Comparison of ENCODE assay signal across 10 mouse cellular contexts in genomic region chr17:45294886-45295285, GRCm38 (mm10).
"Had no signal": no experiment of that assay in that cellular context is flagged by ENCODE, and none has a peak within 500 bp of the region (broad histone marks: within the 10 kb centered on the region; RNA-seq: fewer than 3 reads in every experiment).

No protein-coding gene starts in this region.

- H3K36me3 ChIP-seq: neural tube, embryonic 12.5 days; neural tube, embryonic 13.5 days; neural tube, embryonic 15.5 days; stomach, embryonic 15.5 days had no signal

- DNase-seq: retina, postnatal 1 day; right cerebral cortex, adult 18-20 months; right cerebral cortex, postnatal 14 days; right cerebral cortex, postnatal 25 days; spleen, adult 18-20 months had no signal

- H3K9ac ChIP-seq: neural tube, embryonic 12.5 days; neural tube, embryonic 13.5 days; neural tube, embryonic 15.5 days; stomach, embryonic 15.5 days had no signal

- H3K27ac ChIP-seq: neural tube, embryonic 12.5 days; neural tube, embryonic 13.5 days; neural tube, embryonic 15.5 days; stomach, embryonic 15.5 days; stomach, postnatal 0 days had no signal

- H3K4me3 ChIP-seq: neural tube, embryonic 12.5 days; neural tube, embryonic 13.5 days; neural tube, embryonic 15.5 days; stomach, embryonic 15.5 days had no signal

- H3K4me1 ChIP-seq: neural tube, embryonic 12.5 days; neural tube, embryonic 15.5 days had no signal

- H3K27me3 ChIP-seq: neural tube, embryonic 12.5 days; neural tube, embryonic 13.5 days; neural tube, embryonic 15.5 days; stomach, embryonic 15.5 days had no signal

- H3K9me3 ChIP-seq: neural tube, embryonic 12.5 days; neural tube, embryonic 13.5 days; neural tube, embryonic 15.5 days; stomach, embryonic 15.5 days had no signal

- H3K4me2 ChIP-seq: neural tube, embryonic 12.5 days; neural tube, embryonic 13.5 days; neural tube, embryonic 15.5 days; stomach, embryonic 15.5 days had no signal
